Mouse (Mus musculus) layer of hippocampus, adult 2 months (tissue): ENCODE data around the gene Lama5. TPM values are rescaled to one million over a fixed set of nuclear protein-coding genes. Genes with fewer than 3 reads are reported as not detected.
"Not testable (repeated sequence)": the region's sequence is repeated elsewhere in the genome, so short reads cannot be mapped to it uniquely, and the experiment has no call there.

ENCODE experiments used
- DNase-seq, 2 experiments: peaks; one replicate each; pipeline ENCODE4 v3.0.0; 2022; ENCODE audit warnings: low spot score in 2 of 2
- H3K27ac ChIP-seq: fragments of 200-600 bp; 2 replicates; pipeline ENCODE4 v1.8.1; 2022
- H3K4me3 ChIP-seq: fragments of 200-600 bp; 2 replicates; pipeline ENCODE4 v1.8.1; 2022; ENCODE audit warnings: mild to moderate bottlenecking
- CTCF ChIP-seq: fragments of 200-600 bp; conservative IDR thresholded peaks from 2 replicates; pipeline ENCODE4 v1.8.1; 2022; ENCODE audit warnings: antibody characterized with exemption, mild to moderate bottlenecking, moderate library complexity
- total RNA-seq, 2 experiments: library from RNA; stranded (reverse); gene quantifications; 2 replicates each; pipeline ENCODE4 v1.2.3; 2021

Gene Lama5
- total RNA-seq, 2 experiments from 2014 or later = 6.9 to 8.9 TPM

GRCm38 (mm10) chr2:180260610-180261480, 35.2 kb upstream of the Lama5 start:
- no peak for DNase-seq
- Histone ChIP-seq H3K27ac (peak overlapping the region; percentile 46; the same call in 1 of the 2 replicates), H3K4me3 (no peak overlapping the region)
- no peak for TF ChIP-seq CTCF

GRCm38 (mm10) chr2:180259826-180260609, 34.4 kb upstream of the Lama5 start:
- H3K27ac ChIP-seq = peak overlapping the region; percentile 46; the same call in 1 of the 2 replicates
- not testable (repeated sequence) for DNase-seq

DNA sequence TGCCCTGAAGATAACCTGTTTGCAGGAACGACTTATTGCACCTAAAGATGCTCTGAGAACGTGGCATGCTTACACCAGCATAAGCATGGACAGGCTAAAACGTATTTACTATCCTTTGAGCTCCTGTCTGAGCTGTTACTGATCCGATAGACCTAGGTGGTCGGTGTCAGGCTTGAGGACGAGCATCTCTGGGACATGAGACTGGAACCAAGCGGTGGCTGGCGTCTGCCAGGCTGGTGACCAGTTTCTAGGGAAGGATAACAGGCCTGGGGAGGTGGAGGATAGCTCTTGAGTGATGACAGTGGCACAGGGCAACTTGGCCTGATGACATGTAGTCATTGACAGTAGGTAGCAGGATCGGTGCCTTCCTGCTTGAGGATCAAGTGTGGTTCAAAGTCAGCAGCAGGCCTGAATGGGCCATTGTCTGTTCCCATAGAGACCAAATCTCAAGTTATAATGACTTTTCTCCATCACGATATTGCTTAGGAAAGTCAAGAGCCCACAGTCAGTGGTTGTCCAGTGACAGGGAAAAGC, 33.4 kb upstream of the Lama5 start:
- DNase-seq, H3K4me3 ChIP-seq, H3K27ac ChIP-seq: not testable (repeated sequence)

More at GRCm38 (mm10) chr2:180259826-180260609, 34.4 kb upstream of the Lama5 start:
- not testable (repeated sequence) for H3K4me3 ChIP-seq

DNA sequence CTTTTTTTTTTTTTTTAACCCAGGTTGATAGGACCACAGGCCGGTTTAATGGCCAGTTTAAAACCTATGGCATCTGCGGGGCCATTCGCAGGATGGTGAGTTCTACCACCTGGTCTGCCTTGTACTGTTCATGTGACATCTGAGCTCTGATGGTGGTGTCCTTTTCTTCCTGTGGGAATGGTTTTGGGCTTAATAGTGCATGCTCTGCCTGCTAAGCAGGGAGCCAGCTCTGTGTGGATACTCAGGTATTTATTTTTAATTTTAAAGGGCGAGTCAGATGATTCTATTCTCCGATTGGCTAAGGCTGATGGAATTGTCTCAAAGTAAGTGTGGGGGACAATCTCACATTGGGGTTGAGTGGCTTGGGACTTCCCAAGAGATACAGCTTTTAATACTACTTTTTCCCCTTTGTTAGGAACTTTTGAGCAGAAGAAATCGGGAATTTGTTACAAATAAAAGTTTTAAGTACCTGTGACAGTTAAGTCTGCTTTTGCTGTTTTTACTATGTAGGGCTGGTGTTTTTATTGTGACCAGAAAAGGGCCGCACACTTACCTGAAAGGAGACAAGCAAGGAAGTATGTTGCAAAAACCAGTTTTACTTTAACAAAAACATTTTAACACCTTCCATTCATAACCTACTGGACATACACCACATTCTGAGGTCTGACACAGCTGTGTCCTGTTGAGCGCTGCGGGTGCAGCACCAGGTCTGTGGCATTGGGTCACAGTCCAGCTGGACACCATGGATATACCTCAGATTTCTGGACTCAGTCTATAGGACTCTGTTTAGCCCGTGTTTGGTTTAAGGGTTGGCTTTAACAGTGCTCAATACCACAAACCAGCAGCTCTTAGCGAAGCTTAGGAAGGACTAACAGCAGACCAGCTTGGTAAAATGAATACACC, 32.6 kb upstream of the Lama5 start:
- H3K27ac ChIP-seq = peak overlapping the region; percentile 94
- peak overlapping the region; percentile 71 for H3K4me3 ChIP-seq
- no peak for TF ChIP-seq CTCF
- no peak for DNase-seq

DNA sequence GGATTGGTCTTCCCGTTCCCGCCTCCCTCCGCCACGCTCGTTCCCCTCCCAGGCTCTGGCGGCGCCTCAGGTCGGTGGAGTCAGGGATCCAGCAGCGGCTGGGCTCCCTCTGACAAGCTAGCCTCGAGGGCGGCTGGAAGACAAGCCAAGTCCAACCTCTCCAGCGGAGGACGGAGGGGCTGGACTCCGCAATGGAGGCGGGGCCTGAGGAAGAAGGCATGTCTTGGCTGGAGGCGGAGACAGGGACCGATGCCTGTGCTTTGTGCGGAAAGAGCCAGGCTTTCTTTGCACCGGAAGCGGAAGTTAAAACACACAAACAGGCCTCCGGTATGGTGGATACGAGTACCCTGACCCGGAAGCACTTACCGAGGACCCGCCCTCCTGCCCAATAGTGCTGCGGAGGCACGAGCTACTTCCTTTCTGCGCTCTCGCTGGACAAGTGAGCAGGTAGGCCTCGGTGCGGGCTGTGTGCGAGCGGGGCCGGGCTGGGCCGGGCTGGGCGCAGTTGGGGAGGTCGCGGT, 31.4 kb upstream of the Lama5 start, which contains the start of gene Rps21:
Gene Rps21, plus strand, starts transcription at position 377 of the 521 bp plus-strand sequence.
- DNase-seq = peak; percentile 94 to 99
- no peak for TF ChIP-seq CTCF
- Histone ChIP-seq H3K4me3 (peak within 1 kb of the TSS; percentile 71), H3K27ac (peak within 1 kb of the TSS; percentile 94)

DNA sequence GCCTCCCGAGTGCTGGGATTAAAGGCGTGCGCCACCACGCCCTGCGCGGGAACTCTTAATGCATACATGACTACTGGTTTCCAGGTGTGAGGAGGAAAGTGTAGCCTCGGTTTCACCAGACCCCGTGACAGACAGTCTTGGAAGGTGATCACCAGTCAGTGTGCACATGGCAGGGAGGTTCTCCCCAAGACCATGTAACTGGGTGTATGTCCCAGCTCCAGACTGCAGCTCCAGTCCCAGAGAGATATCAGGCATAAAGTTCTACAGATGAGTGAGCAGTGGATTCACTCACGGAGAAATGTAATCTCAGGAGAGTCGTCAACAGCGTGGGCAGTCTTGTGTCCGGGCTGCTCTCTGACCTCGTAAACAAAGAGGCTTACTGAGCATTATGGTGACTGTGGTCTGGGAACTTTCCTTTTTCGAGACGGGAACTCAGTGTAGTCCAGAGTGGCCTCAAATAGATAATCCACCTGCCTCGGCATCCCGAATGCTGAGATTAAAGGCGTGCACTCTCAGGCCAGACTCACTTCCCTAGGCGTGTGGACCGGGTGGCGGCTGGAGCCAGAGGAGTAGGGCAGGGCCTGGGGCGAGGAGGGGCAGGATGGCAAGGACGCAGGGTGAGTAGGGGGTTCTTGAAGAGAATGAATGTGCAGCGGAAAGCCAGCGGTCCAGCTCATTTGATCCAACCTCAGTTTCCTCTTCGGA, 30.8 kb upstream of the Lama5 start:
- TF ChIP-seq CTCF = no peak
- Histone ChIP-seq H3K27ac (peak overlapping the region; percentile 94), H3K4me3 (peak overlapping the region; percentile 71)
- DNase-seq = no peak

DNA sequence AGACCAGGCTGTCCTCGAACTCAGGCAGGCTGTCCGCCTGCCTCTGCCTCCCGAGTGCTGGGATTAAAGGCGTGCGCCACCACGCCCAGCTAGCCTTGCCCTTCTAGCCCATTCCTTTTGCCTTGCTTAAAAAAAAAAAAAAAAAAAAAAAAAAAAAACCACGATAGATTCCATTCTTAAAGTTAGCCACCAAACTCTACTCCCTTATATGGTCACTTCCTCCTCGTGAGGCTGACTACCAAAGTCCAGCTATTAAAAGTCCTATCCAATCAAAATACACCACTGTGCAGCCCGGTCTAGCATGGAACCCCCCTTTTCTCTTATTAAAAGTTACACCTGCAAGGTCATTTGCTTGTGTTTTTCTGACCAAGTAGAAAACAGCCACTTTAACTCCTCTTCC, 30.0 kb upstream of the Lama5 start:
- no peak for TF ChIP-seq CTCF
- H3K4me3 ChIP-seq = no peak overlapping the region
- DNase-seq = no peak
- no peak overlapping the region for H3K27ac ChIP-seq

DNA sequence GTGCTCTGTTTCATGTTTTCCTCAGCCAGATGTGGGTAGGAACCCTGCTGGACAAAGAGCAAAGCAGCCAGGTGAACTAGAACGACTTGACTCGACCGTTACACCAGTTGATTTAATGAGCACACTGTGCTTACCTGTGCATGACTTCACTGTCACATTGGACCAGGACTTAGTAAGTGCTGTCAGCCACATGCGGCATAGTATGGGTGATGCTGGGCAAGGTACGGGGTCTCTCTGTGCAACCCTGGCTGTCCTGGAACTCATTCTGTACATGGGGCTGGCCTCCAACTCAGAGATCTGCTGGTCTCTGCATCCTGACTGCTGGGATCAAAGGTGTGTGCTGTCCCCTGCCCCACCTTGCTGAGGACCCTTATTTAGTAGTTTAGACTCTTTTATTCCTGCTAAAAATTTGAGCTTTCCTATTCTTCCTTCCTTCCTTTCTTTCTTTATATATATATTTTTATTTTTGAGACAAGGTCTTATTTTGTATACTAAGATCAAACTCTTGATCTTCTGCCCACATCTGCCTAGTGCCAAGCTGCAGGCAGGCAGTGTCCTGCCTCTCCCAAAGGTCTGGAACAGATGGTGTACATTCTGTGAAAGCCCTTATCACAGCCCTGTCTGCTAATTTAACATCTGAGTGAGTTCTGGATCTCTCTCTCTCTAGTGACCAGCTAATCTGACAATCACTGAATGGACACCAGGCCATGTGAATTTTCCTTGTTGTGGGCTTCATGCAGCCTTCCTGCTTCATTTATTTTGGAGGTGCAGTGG, 29.0 kb upstream of the Lama5 start:
- no peak for TF ChIP-seq CTCF
- Histone ChIP-seq H3K27ac (no peak overlapping the region), H3K4me3 (no peak overlapping the region)
- DNase-seq = no peak

- TF ChIP-seq CTCF = no peak
- DNase-seq = no peak
- Histone ChIP-seq H3K27ac (no peak overlapping the region), H3K4me3 (no peak overlapping the region)
Observed at GRCm38 (mm10) chr2:180251838-180252237, 26.2 kb upstream of the Lama5 start.

- Histone ChIP-seq H3K27ac (0 out of 2 replicates have a peak overlapping the region, but pooled peaks have one; percentile 32), H3K4me3 (no peak overlapping the region)
- peak; percentile 87 for DNase-seq
- peak; percentile 99 for TF ChIP-seq CTCF
Observed at GRCm38 (mm10) chr2:180250930-180251611, 25.4 kb upstream of the Lama5 start.
